Mouse (Mus musculus) ES-Bruce4 (cell line): Measurements from ENCODE around the gene S1pr2.

Source experiments
- CTCF ChIP-seq: IDR thresholded peaks from one replicate; pipeline ENCODE4 v1.8.1; 2011; ENCODE audit warnings: low read depth, low read length
- EP300 ChIP-seq: IDR thresholded peaks from 2 replicates; pipeline ENCODE4 v1.6.1; 2011; ENCODE audit warnings: low read depth, low read length; ENCODE audit not compliant: insufficient read depth

- TF ChIP-seq CTCF (no peak), EP300 (no peak)
Measured at GRCm38 (mm10) chr9:20956989-20957388, 19.6 kb downstream of the S1pr2 start.
